Mouse (Mus musculus): Measurements from ENCODE around the gene Mtln.

DNA sequence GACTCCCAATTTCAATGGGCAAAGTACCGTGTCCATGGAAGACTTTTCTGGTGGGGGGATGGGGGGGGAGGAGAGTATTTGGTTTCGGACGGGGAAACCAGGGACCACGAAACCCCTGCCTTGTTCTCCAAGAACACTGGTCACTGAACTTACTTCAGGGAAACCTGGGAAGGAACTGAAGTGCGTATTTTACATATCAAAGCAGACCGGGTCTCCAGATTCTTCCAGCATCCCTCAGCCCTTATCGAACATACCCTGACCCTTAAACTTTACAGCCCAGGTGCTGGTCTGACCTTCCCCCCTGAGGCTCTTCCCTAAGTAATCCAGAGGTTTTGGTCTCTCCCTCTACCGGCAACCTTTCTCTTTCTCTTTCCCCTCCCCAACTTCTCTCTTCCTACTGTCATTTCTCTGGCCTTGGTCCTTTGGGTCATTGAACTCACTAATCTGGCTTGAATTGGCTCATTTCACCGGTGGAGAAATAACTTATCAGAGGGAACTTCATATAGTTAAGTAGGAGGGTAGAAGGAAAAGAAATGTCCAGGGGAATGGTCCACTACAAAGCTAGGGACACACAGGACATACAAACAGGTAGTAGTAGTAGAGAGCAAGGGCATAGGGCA, 2.5 kb downstream of the Mtln start:
- TF ChIP-seq MAFK (IDR thresholded peaks at IDR 0.05; ENCODE audit: insufficient read depth, low read depth, low read length) = no peak
- TF ChIP-seq CHD2 (IDR thresholded peaks at IDR 0.05; ENCODE audit: low read depth, low read length) = no peak
- no peak for TF ChIP-seq ZNF384 (IDR thresholded peaks at IDR 0.05; ENCODE audit: low read depth, low read length)
- TF ChIP-seq ZC3H11A (IDR thresholded peaks at IDR 0.05; ENCODE audit: borderline replicate concordance, low read depth, low read length) = no peak
- TF ChIP-seq HCFC1 (IDR thresholded peaks at IDR 0.05; ENCODE audit: borderline replicate concordance, insufficient read depth, low read length) = no peak

Data from ES-E14 (cell line).